Mouse (Mus musculus) frontal cortex, adult (tissue): ENCODE measurements around the gene Olfr974.
"Not testable (repeated sequence)": the region's sequence is repeated elsewhere in the genome, so short reads cannot be mapped to it uniquely, and the experiment has no call there.

Experiments
- ATAC-seq: cut with Nextera tagmentation; 2 replicates; pipeline ENCODE4 v1.9.2; 2017; ENCODE audit warnings: mild to moderate bottlenecking, moderate library complexity, mixed read lengths; ENCODE audit not compliant: low TSS enrichment

Olfr974 gene

GRCm38 (mm10) chr9:39937201-39937600 is at the start of gene Olfr974:
Olfr974 (plus strand) TSS chr9:39937501.
- no peak for ATAC-seq

GRCm38 (mm10) chr9:39905106-39905505 is 32.2 kb upstream of the Olfr974 start:
- no peak for ATAC-seq

- no peak for ATAC-seq
Measured at GRCm38 (mm10) chr9:39907036-39907435, 30.3 kb upstream of the Olfr974 start, which contains the start of gene Olfr229. Olfr229 (plus strand) TSS chr9:39907336.

- ATAC-seq: no peak
Measured at GRCm38 (mm10) chr9:39909939-39910338, 27.4 kb upstream of the Olfr974 start.

GRCm38 (mm10) chr9:39927975-39928836 is 9.1 kb upstream of the Olfr974 start:
- not testable (repeated sequence) for ATAC-seq

GRCm38 (mm10) chr9:39928837-39929236 is 8.5 kb upstream of the Olfr974 start:
- ATAC-seq: not testable (repeated sequence)

- ATAC-seq: no peak
Measured at GRCm38 (mm10) chr9:39951946-39952345, 14.6 kb downstream of the Olfr974 start, which contains the start of gene Olfr975. Olfr975 (minus strand) TSS chr9:39952046.

GRCm38 (mm10) chr9:39961033-39961432 is 23.7 kb downstream of the Olfr974 start, which contains the start of gene Olfr976:
Olfr976 (minus strand) TSS chr9:39961133.
- not testable (repeated sequence) for ATAC-seq

GRCm38 (mm10) chr9:39976581-39977145 is 39.4 kb downstream of the Olfr974 start:
- ATAC-seq: not testable (repeated sequence)

- no peak for ATAC-seq
Measured at GRCm38 (mm10) chr9:39991813-39992212, 54.5 kb downstream of the Olfr974 start, which contains the start of gene Olfr978. Olfr978 (plus strand) TSS chr9:39992113.
